Mouse (Mus musculus): ENCODE data around the gene Gng7.
A peak's percentile ranks its signal among the peaks of the same experiment; 100 is the strongest.

The Gng7 gene

GRCm38 (mm10) chr10:80995091-80995632 is 19.6 kb downstream of the Gng7 start:
- DNase-seq (ENCODE audit: low read depth) = peak; percentile 93

GRCm38 (mm10) chr10:80994621-80995020 is 20.1 kb downstream of the Gng7 start:
- DNase-seq (ENCODE audit: low read depth) = no peak

GRCm38 (mm10) chr10:80993276-80993675 is 21.5 kb downstream of the Gng7 start:
- no peak for DNase-seq (ENCODE audit: low read depth)

GRCm38 (mm10) chr10:80991945-80992344 is 22.8 kb downstream of the Gng7 start:
- no peak for DNase-seq (ENCODE audit: low read depth)

- peak; percentile 40 for DNase-seq (ENCODE audit: low read depth)
These were observed 23.7 kb downstream of the Gng7 start for GRCm38 (mm10) chr10:80991007-80991406.

GRCm38 (mm10) chr10:80990406-80990805 is 24.3 kb downstream of the Gng7 start:
- no peak for DNase-seq (ENCODE audit: low read depth)

- peak; percentile 41 for DNase-seq (ENCODE audit: low read depth)
These were observed 24.9 kb downstream of the Gng7 start for GRCm38 (mm10) chr10:80989854-80990253.

GRCm38 (mm10) chr10:80989446-80989845 is 25.3 kb downstream of the Gng7 start:
- DNase-seq (ENCODE audit: low read depth) = no peak

GRCm38 (mm10) chr10:80987709-80988441 is 26.9 kb downstream of the Gng7 start:
- DNase-seq (ENCODE audit: low read depth) = peak; percentile 98

GRCm38 (mm10) chr10:80986754-80987153 is 28.0 kb downstream of the Gng7 start:
- no peak for DNase-seq (ENCODE audit: low read depth)

GRCm38 (mm10) chr10:80985970-80986701 is 28.6 kb downstream of the Gng7 start:
- no peak for DNase-seq (ENCODE audit: low read depth)

- peak; percentile 66 for DNase-seq (ENCODE audit: low read depth)
These were observed 29.3 kb downstream of the Gng7 start for GRCm38 (mm10) chr10:80985241-80985969.

GRCm38 (mm10) chr10:80984223-80984622 is 30.5 kb downstream of the Gng7 start:
- no peak for DNase-seq (ENCODE audit: low read depth)

GRCm38 (mm10) chr10:80982381-80982780 is 32.4 kb downstream of the Gng7 start:
- no peak for DNase-seq (ENCODE audit: low read depth)

- DNase-seq (ENCODE audit: low read depth) = no peak
These were observed 33.1 kb downstream of the Gng7 start for GRCm38 (mm10) chr10:80981564-80982112.

GRCm38 (mm10) chr10:80975478-80975877 is 39.3 kb downstream of the Gng7 start:
- no peak for DNase-seq (ENCODE audit: low read depth)

- DNase-seq (ENCODE audit: low read depth) = no peak
These were observed 41.0 kb downstream of the Gng7 start for GRCm38 (mm10) chr10:80973722-80974121.

GRCm38 (mm10) chr10:80972071-80972987 is 42.4 kb downstream of the Gng7 start:
- DNase-seq (ENCODE audit: low read depth) = peak; percentile 36

- DNase-seq (ENCODE audit: low read depth) = no peak
These were observed 43.2 kb downstream of the Gng7 start for GRCm38 (mm10) chr10:80971533-80971932.

- no peak for DNase-seq (ENCODE audit: low read depth)
These were observed 44.6 kb downstream of the Gng7 start for GRCm38 (mm10) chr10:80970159-80970558.

GRCm38 (mm10) chr10:80969298-80969697 is 45.4 kb downstream of the Gng7 start:
- DNase-seq (ENCODE audit: low read depth) = no peak
